Mouse (Mus musculus): ENCODE measurements around the gene Tmem119. TPM values are rescaled to one million over a fixed set of nuclear protein-coding genes. Genes with fewer than 3 reads are reported as not detected.

Tmem119 gene
- total RNA-seq, 4 experiments from 2014 or later, result 9.1 to 14.2 (median 11.2) TPM

GRCm38 (mm10) chr5:113755347-113756030, 44.8 kb downstream of the Tmem119 start:
- no peak for DNase-seq

GRCm38 (mm10) chr5:113751521-113752157, 48.7 kb downstream of the Tmem119 start:
- no peak for DNase-seq

GRCm38 (mm10) chr5:113748556-113749331, 51.6 kb downstream of the Tmem119 start:
- no peak for DNase-seq

- DNase-seq, result no peak
Measured at GRCm38 (mm10) chr5:113747629-113748028, 52.7 kb downstream of the Tmem119 start.

Other genes with a start within 250 kb of the Tmem119 start
- 10 to 100 TPM; 14.2 to 27.6 (median 21.2) TPM for gene Cmklr1, start 150.1 kb downstream of the Tmem119 start, total RNA-seq (2022)
- gene 1700069L16Rik, start 75.7 kb downstream of the Tmem119 start, total RNA-seq (2022), result not detected
- 10 to 100 TPM; 15.7 to 25.8 (median 17.6) TPM for gene Ficd, start 64.7 kb downstream of the Tmem119 start, total RNA-seq (2022)
- gene Sart3, start 28.0 kb downstream of the Tmem119 start, total RNA-seq (2022), result 10 to 100 TPM; 29.5 to 47.4 (median 40.1) TPM
- 1,000 to 10,000 TPM in 2 of 4 experiments, 100 to 1,000 TPM in 2; 572 to 1,204 (median 919) TPM for gene Iscu, start 27.8 kb downstream of the Tmem119 start, total RNA-seq (2022)
- 1 to 10 TPM; 4.4 to 8.6 (median 5.9) TPM for gene Selplg, start 32.1 kb upstream of the Tmem119 start, total RNA-seq (2022)
- 10 to 100 TPM; 47.0 to 99.8 (median 77.0) TPM for gene Coro1c, start 108.2 kb upstream of the Tmem119 start, total RNA-seq (2022)
- 10 to 100 TPM; 17.3 to 32.2 (median 23.3) TPM for gene Ssh1, start 193.4 kb upstream of the Tmem119 start, total RNA-seq (2022)
- not detected for gene Dao, start 203.2 kb upstream of the Tmem119 start, total RNA-seq (2022)